Mouse (Mus musculus) hindbrain, embryonic 16.5 days (tissue): Measurements from ENCODE around the gene Zfp870. TPM values are rescaled to one million over a fixed set of nuclear protein-coding genes. Genes with fewer than 3 reads are reported as not detected.

Experiments used
- ATAC-seq: fragments of 200-750 bp; cut with Nextera tagmentation; 2 replicates; pipeline ENCODE4 v1.8.0; 2017; ENCODE audit warnings: moderate TSS enrichment, moderate library complexity
- H3K27ac ChIP-seq: fragments of 300-500 bp; sonication (generic); 2 replicates; pipeline ENCODE4 v1.5.1; 2014; ENCODE audit warnings: low read depth, mild to moderate bottlenecking, control low read depth, low read length, moderate library complexity
- H3K27me3 ChIP-seq: fragments of 300-500 bp; sonication (generic); replicated peaks from 2 replicates; pipeline ENCODE4 v1.6.1; 2014; ENCODE audit warnings: low read length; ENCODE audit not compliant: control insufficient read depth, insufficient read depth
- H3K36me3 ChIP-seq: fragments of 300-500 bp; sonication (generic); 2 replicates; pipeline ENCODE4 v1.6.1; 2014; ENCODE audit warnings: mild to moderate bottlenecking, low read length, moderate library complexity, mixed read lengths; ENCODE audit not compliant: control insufficient read depth, insufficient read depth
- H3K4me1 ChIP-seq: fragments of 300-500 bp; sonication (generic); 2 replicates; pipeline ENCODE4 v1.6.1; 2014; ENCODE audit warnings: low read depth, low read length; ENCODE audit not compliant: control insufficient read depth, insufficient read depth
- H3K4me2 ChIP-seq: fragments of 300-500 bp; sonication (generic); 2 replicates; pipeline ENCODE4 v1.6.1; 2014; ENCODE audit warnings: mild to moderate bottlenecking, low read length, control low read depth, moderate library complexity
- H3K4me3 ChIP-seq: fragments of 300-500 bp; sonication (generic); 2 replicates; pipeline ENCODE4 v1.5.1; 2014; ENCODE audit warnings: mild to moderate bottlenecking, low read length, control low read depth, moderate library complexity
- H3K9ac ChIP-seq: fragments of 300-500 bp; sonication (generic); 2 replicates; pipeline ENCODE4 v1.6.1; 2014; ENCODE audit warnings: low read depth, mild to moderate bottlenecking, control low read depth, low read length, moderate library complexity
- H3K9me3 ChIP-seq: fragments of 300-500 bp; sonication (generic); 2 replicates; pipeline ENCODE4 v1.6.1; 2014; ENCODE audit warnings: mild to moderate bottlenecking, low read length, moderate library complexity; ENCODE audit not compliant: control insufficient read depth
- WGBS: fragments of 180-500 bp; shearing (Covaris S2); extraction: QIAGEN DNeasy Blood & Tissue Kit; methylation state at CpG from one replicate; pipeline ENCODE4 v1.1.7; 2014; 5-methylcytosine and 5-hydroxymethylcytosine counted together
- polyA plus RNA-seq: library from polyadenylated mRNA; unstranded; fragments of >200 nt; fragmentation: Nextera tagmentation; extraction: Ambion mirVana; gene quantifications from 2 replicates; pipeline ENCODE4 v1.2.1, GENCODE M21; 2015

The Zfp870 gene
- 8.2 and 9.2 TPM in 2 replicates for polyA plus RNA-seq

DNA sequence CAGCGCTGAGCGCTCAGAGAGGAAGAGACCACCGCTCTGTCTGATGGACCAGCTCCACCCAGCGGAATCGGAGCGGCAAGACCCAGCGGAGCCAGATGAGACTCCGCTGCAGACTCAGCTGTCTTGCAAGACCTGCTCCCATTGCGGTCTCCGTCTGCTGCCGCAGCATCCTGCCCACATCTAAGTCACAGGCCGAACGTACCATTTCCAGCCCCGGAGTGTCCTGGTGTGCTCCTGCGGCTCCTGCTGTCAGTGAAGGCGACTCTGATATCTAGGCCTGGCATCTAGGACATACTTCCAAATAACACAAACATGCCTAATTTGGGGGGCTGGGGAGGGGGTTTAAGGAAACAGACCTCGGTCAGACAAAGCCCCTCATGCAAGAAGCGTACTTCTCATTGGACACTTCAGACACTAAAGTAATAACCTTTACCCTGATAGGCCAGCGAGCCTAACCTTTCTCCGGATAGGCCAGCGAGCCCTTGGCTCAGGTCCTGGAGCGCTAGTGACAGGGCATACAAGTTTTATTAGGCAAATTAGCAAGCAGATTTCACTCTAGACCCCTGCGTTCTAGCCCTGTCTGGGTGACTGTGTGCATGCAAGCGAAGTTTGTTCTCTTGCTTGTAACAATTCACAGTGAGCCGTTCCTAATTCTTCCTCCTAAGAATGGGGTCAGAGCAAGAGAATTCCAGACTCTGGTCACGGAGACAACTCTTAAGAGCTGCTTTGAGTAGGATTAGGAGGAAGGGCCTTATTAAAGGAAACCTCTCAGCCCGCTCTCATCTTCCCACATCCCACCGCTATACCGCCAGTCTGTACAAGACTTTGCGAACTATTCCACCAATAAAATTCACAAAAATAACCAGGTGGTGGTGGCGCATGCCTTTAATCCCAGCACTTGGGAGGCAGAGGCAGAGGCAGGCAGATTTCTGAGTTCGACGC is at the start of gene Zfp870:
Gene Zfp870 (minus strand): TSS at position 404 of the 942 bp plus-strand sequence.
- Histone ChIP-seq H3K27ac (peak within 1 kb of the TSS; percentile 68), H3K36me3 (no peaks in the 10 kb centered on the region; the same call in 1 of the 2 replicates), H3K27me3 (no peaks in the 10 kb centered on the region), H3K9ac (peak within 1 kb of the TSS; percentile 74), H3K4me1 (peaks cover 11% of the 10 kb centered on the region), H3K4me2 (peak within 1 kb of the TSS; percentile 69), H3K9me3 (no peaks in the 10 kb centered on the region), H3K4me3 (peak within 1 kb of the TSS; percentile 57)
- 12% methylated on average over 31 of the region's 33 CpGs for WGBS
- ATAC-seq, result peak; percentile 99

DNA sequence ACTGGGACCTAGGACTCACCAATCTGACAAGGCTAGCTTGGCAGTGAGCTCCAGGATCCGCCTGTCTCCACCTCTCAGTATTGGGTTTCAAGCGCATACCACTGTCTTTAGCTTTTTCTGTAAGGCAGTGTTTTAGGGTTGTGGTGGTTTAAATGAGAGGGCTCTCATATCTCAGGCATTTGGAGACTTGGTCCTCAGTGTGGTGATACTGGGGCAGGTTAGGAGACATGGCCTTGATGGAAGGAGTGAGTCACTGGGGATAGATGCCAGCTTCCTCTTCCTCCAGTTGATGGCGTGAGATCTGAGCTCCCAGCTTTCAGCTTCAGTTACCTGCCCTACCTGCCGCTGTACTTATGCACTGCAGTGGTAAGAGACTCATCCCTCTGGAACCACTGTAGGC is 48.4 kb upstream of the Zfp870 start:
- Histone ChIP-seq H3K9ac (no peak overlapping the region), H3K27ac (no peak overlapping the region), H3K36me3 (no peaks in the 10 kb centered on the region), H3K9me3 (no peaks in the 10 kb centered on the region), H3K27me3 (no peaks in the 10 kb centered on the region), H3K4me1 (no peaks in the 10 kb centered on the region), H3K4me3 (no peak overlapping the region), H3K4me2 (no peak overlapping the region)
- 80% methylated on average over 4 of the region's 4 CpGs for WGBS
- ATAC-seq, result no peak

DNA sequence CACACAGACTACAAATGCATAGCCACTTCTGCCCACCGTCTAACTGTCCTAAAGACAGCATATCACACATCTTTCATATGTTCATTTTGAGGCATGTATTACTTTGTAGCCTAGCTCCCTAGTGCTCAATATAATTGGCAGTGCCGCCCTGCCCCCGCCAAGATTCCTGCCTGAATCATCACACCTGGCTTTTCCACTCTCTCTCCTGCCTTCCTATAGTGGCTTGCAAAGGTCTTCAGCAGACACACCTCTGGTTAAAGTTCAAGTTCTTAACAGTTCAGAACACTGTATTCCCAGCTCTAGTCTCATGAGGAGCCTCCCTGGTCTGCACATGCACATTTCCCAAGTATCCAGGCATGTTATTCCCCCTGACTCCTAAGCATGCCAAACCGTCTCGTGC is 36.4 kb upstream of the Zfp870 start:
- peaks cover 3% of the 10 kb centered on the region; the same call in 1 of the 2 replicates for H3K4me1 ChIP-seq
- no peaks in the 10 kb centered on the region for H3K36me3 ChIP-seq
- WGBS, result 81% methylated on average over 5 of the region's 5 CpGs
- no peak overlapping the region for H3K4me2 ChIP-seq
- ATAC-seq, result no peak
- no peaks in the 10 kb centered on the region for H3K9me3 ChIP-seq
- H3K27me3 ChIP-seq, result no peaks in the 10 kb centered on the region
- H3K4me3 ChIP-seq, result no peak overlapping the region
- H3K27ac ChIP-seq, result no peak overlapping the region
- H3K9ac ChIP-seq, result no peak overlapping the region

DNA sequence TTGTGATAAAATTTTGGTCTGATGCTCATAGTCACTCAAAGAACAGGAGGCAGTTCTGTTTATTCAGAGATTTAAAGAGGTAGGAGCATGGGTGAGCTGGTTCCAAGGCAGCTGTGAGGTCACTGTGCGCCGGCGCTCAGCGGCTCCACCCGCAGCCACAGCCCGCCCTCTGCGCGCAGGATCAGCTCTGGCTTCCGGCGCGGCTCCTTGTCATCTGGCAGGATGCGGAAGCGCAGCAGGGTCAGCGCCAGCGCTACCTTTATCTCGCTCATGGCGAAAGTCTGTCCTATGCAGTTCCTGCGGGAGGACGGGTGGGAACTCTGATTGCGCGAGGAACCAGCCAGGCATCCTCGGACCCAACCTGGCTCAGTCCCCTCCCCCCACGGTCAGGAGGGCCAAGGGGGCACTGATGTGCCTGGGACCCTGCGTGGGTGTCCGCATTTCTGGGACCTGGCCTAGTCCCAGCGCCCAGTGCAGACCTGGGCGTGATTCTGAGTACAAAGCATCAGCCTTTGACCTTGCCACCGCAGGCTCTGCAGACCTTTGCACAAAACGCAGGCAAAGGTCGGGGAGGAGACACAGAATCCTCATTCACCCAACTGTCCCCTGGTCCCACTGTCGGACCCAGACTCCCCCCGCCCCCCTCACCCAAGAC is 33.3 kb upstream of the Zfp870 start:
- Histone ChIP-seq H3K4me3 (peak overlapping the region; percentile 55), H3K4me1 (peaks cover 3% of the 10 kb centered on the region; the same call in 1 of the 2 replicates), H3K27ac (peak overlapping the region; percentile 70), H3K4me2 (peak overlapping the region; percentile 88), H3K36me3 (no peaks in the 10 kb centered on the region), H3K9ac (peak overlapping the region; percentile 79), H3K9me3 (peaks cover 3% of the 10 kb centered on the region; the same call in 1 of the 2 replicates), H3K27me3 (no peaks in the 10 kb centered on the region)
- 15% methylated on average over 32 of the region's 32 CpGs for WGBS
- ATAC-seq, result peak; percentile 97

DNA sequence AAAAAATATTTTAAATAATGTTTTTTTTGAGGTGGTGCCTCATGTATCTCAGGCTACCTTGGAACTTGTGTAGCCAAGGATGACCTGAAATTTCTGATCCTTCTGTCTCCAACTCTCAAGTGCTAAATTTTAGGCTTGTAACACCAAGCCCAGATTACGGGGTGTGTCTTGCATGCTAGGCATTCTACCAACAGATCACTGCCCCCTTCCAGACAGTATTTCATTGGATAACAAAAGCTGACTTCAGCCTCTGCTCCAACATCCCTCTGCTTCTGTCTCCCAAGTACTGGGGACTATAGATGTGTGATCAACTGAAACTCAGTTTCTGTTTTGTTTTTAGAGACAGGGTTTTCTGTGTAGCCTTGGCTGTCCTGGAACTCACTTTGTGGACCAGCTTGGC is 32.2 kb upstream of the Zfp870 start:
- H3K9ac ChIP-seq, result no peak overlapping the region
- H3K4me1 ChIP-seq, result peaks cover 3% of the 10 kb centered on the region; the same call in 1 of the 2 replicates
- no peak overlapping the region for H3K4me2 ChIP-seq
- no peak overlapping the region for H3K4me3 ChIP-seq
- H3K27me3 ChIP-seq, result no peaks in the 10 kb centered on the region
- H3K9me3 ChIP-seq, result peaks cover 3% of the 10 kb centered on the region; the same call in 1 of the 2 replicates
- no peak for ATAC-seq
- H3K27ac ChIP-seq, result no peak overlapping the region
- 92% methylated on average over 1 of the region's 1 CpGs for WGBS
- no peaks in the 10 kb centered on the region for H3K36me3 ChIP-seq

DNA sequence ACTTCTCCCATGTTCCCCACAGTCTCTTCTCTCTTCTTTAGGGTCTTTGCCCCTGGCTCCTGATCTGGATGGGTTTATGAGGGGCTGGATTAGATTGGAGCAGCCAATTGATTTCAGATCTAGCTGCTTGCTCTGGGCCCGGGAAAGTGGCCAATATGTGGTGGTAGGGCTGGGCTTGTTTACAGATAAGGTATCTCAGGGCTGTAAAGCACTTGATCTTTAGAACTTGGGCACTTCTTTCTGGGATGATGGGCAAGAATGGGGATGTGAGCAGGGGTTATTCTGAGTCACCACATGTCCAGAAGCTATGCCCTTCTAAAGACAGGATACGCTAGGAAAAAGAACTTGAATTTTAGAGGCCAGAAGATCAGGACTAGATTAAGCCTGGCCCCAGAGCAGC is 27.7 kb upstream of the Zfp870 start:
- H3K9me3 ChIP-seq, result peaks cover 3% of the 10 kb centered on the region; the same call in 1 of the 2 replicates
- ATAC-seq, result no peak
- no peak overlapping the region for H3K9ac ChIP-seq
- 91% methylated on average over 2 of the region's 2 CpGs for WGBS
- no peak overlapping the region for H3K4me2 ChIP-seq
- no peaks in the 10 kb centered on the region for H3K36me3 ChIP-seq
- H3K27me3 ChIP-seq, result no peaks in the 10 kb centered on the region
- no peak overlapping the region for H3K27ac ChIP-seq
- H3K4me3 ChIP-seq, result no peak overlapping the region
- no peaks in the 10 kb centered on the region for H3K4me1 ChIP-seq

DNA sequence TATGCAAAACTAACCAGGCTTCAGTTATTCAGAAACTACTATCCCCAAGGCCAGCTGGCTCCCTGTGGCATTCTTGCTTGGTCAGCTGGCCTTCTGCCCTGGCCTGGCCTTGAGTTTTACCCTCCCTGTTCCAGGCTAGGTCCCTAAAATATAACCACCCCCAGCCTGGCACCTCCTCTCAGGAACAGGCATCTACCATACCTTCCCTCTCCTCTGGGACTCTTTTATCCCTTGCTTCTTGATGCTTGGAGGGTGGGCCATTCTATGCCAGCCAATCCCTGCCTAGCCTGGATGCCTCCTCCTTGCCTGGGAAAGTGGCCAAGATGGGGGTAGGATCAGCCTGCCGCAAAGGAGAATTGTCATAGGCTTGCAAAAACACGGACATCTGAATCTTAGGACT is 25.7 kb upstream of the Zfp870 start, which contains the start of gene Cyp4f14:
Gene Cyp4f14 (minus strand): TSS at position 212 of the 400 bp plus-strand sequence.
- Histone ChIP-seq H3K27me3 (no peaks in the 10 kb centered on the region), H3K4me1 (no peaks in the 10 kb centered on the region), H3K27ac (no peak within 1 kb of the TSS), H3K9me3 (peaks cover 3% of the 10 kb centered on the region; the same call in 1 of the 2 replicates), H3K4me2 (no peak within 1 kb of the TSS), H3K36me3 (no peaks in the 10 kb centered on the region), H3K9ac (no peak within 1 kb of the TSS), H3K4me3 (no peak within 1 kb of the TSS)
- WGBS, result 54% methylated on average over 2 of the region's 2 CpGs
- no peak for ATAC-seq

DNA sequence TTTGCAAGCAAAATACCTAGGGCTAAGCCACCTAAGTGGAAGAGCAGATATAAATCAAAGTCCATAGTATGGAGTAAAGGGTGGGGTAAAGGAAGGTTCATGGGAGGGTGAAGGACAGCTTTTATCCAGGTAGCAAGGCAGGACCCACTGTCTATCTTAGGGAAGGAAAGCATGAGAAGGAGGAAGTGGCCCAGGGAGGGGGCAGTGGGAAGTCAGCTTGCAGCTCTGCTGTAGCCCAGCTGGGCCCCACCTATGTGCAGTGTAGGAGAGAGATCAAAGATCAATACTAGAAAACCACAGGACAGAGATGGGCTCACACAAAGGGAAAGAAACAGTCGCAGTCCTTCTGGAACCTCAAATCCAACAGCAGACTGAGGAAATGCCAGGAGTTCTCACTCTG is 24.6 kb upstream of the Zfp870 start:
- no peak for ATAC-seq
- no peak overlapping the region for H3K4me2 ChIP-seq
- H3K27me3 ChIP-seq, result no peaks in the 10 kb centered on the region; the same call in 1 of the 2 replicates
- no peak overlapping the region for H3K4me3 ChIP-seq
- WGBS, result 89% methylated on average over 1 of the region's 1 CpGs
- no peaks in the 10 kb centered on the region for H3K36me3 ChIP-seq
- H3K9ac ChIP-seq, result no peak overlapping the region
- H3K4me1 ChIP-seq, result no peaks in the 10 kb centered on the region
- no peaks in the 10 kb centered on the region for H3K9me3 ChIP-seq
- H3K27ac ChIP-seq, result no peak overlapping the region

DNA sequence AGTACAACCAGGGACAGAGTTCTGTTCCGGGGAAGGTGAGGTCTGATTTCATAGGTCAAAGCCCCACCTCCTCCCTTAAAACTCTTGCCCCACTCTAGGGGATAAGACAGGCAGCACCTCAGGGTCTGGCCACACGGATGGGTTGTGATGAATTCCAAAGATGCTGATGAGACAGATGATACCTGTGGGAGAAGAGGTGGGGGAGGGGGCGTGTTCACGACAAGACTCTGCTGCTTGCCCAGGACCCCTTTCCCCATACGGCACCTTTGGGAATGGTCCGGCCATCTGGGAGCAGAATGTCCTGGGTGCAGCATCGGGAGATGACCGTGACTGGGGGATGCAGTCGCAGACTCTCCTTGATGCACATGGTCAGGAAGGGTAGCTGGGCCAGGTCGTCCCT is 14.7 kb upstream of the Zfp870 start:
- no peak overlapping the region for H3K27ac ChIP-seq
- no peaks in the 10 kb centered on the region for H3K36me3 ChIP-seq
- H3K4me3 ChIP-seq, result no peak overlapping the region
- no peak overlapping the region for H3K9ac ChIP-seq
- no peak for ATAC-seq
- H3K4me1 ChIP-seq, result no peaks in the 10 kb centered on the region
- WGBS, result 81% methylated on average over 10 of the region's 10 CpGs
- no peak overlapping the region for H3K4me2 ChIP-seq
- no peaks in the 10 kb centered on the region for H3K9me3 ChIP-seq
- H3K27me3 ChIP-seq, result peaks cover 2% of the 10 kb centered on the region; the same call in 1 of the 2 replicates
